Mouse (Mus musculus) hindbrain, embryonic 11.5 days (tissue): Measurements from ENCODE around the gene Snx15. TPM values are rescaled to one million over a fixed set of nuclear protein-coding genes. Genes with fewer than 3 reads are reported as not detected.

Experiments used
- ATAC-seq: fragments of 200-750 bp; cut with Nextera tagmentation; 2 replicates; pipeline ENCODE4 v1.8.0; 2017; ENCODE audit warnings: mild to moderate bottlenecking, moderate TSS enrichment, moderate library complexity; ENCODE audit not compliant: low FRiP score
- DNase-seq: peaks from one replicate; pipeline ENCODE4 v3.0.0-alpha.2; 2015; ENCODE audit warnings: low spot score
- H3K27ac ChIP-seq: fragments of 300-500 bp; sonication (generic); 2 replicates; pipeline ENCODE4 v1.5.1; 2014; ENCODE audit warnings: mild to moderate bottlenecking, low read depth, low read length
- H3K27me3 ChIP-seq: fragments of 300-500 bp; sonication (generic); 2 replicates; pipeline ENCODE4 v1.6.1; 2014; ENCODE audit warnings: mild to moderate bottlenecking, low read length, moderate library complexity, mixed read lengths; ENCODE audit not compliant: control insufficient read depth, insufficient read depth
- H3K36me3 ChIP-seq: fragments of 300-500 bp; sonication (generic); 2 replicates; pipeline ENCODE4 v1.6.1; 2014; ENCODE audit warnings: mild to moderate bottlenecking, low read length, moderate library complexity, mixed read lengths; ENCODE audit not compliant: control insufficient read depth, insufficient read depth
- H3K4me1 ChIP-seq: fragments of 300-500 bp; sonication (generic); replicated peaks from 2 replicates; pipeline ENCODE4 v1.6.1; 2014; ENCODE audit warnings: low read length, mixed read lengths; ENCODE audit not compliant: control insufficient read depth, insufficient read depth
- H3K4me2 ChIP-seq: fragments of 300-500 bp; sonication (generic); replicated peaks from 2 replicates; pipeline ENCODE4 v1.6.1; 2014; ENCODE audit warnings: mild to moderate bottlenecking, low read depth, low read length
- H3K4me3 ChIP-seq: fragments of 300-500 bp; sonication (generic); 2 replicates; pipeline ENCODE4 v1.5.1; 2014; ENCODE audit warnings: low read depth, low read length
- H3K9ac ChIP-seq: fragments of 300-500 bp; sonication (generic); 2 replicates; pipeline ENCODE4 v1.6.1; 2014; ENCODE audit warnings: low read depth, low read length
- H3K9me3 ChIP-seq: fragments of 300-500 bp; sonication (generic); 2 replicates; pipeline ENCODE4 v1.6.1; 2016; ENCODE audit warnings: low read length; ENCODE audit not compliant: control insufficient read depth
- WGBS: fragments of 180-500 bp; shearing (Covaris S2); extraction: QIAGEN DNeasy Blood & Tissue Kit; methylation state at CpG from one replicate; pipeline ENCODE4 v1.1.7; 2014; 5-methylcytosine and 5-hydroxymethylcytosine counted together
- polyA plus RNA-seq: library from polyadenylated mRNA; unstranded; fragments of >200 nt; fragmentation: Nextera tagmentation; extraction: Ambion mirVana; gene quantifications from 2 replicates; pipeline ENCODE4 v1.2.1, GENCODE M21; 2014

Snx15 gene
- polyA plus RNA-seq, 1 experiment from 2014 or later, result 32.4 TPM

GRCm38 (mm10) chr19:6116113-6116850 lies 11.8 kb downstream of the Snx15 start:
- Histone ChIP-seq H3K36me3 (peaks cover 6% of the 10 kb centered on the region; the same call in 1 of the 2 replicates), H3K9me3 (no peaks in the 10 kb centered on the region), H3K4me3 (no peak overlapping the region; the same call in 1 of the 2 replicates), H3K27ac (no peak overlapping the region), H3K4me2 (no peak overlapping the region; the same call in 1 of the 2 replicates), H3K4me1 (peaks cover 11% of the 10 kb centered on the region), H3K9ac (no peak overlapping the region; the same call in 1 of the 2 replicates), H3K27me3 (no peaks in the 10 kb centered on the region)
- DNase-seq, result no peak
- WGBS, result 94% methylated on average over 15 of the region's 15 CpGs
- no peak for ATAC-seq

- 62% methylated on average over 6 of the region's 6 CpGs for WGBS
- peaks cover 7% of the 10 kb centered on the region; the same call in 1 of the 2 replicates for H3K4me1 ChIP-seq
- no peak overlapping the region for H3K27ac ChIP-seq
- H3K27me3 ChIP-seq, result no peaks in the 10 kb centered on the region
- DNase-seq, result no peak
- H3K4me2 ChIP-seq, result no peak overlapping the region
- no peaks in the 10 kb centered on the region for H3K9me3 ChIP-seq
- no peak overlapping the region for H3K9ac ChIP-seq
- peaks cover 6% of the 10 kb centered on the region; the same call in 1 of the 2 replicates for H3K36me3 ChIP-seq
- no peak overlapping the region for H3K4me3 ChIP-seq
- no peak for ATAC-seq
Observed at GRCm38 (mm10) chr19:6113116-6113515, 15.0 kb downstream of the Snx15 start.

GRCm38 (mm10) chr19:6105586-6105985 lies 22.5 kb downstream of the Snx15 start, which contains the start of gene Naaladl1:
Naaladl1 (plus strand) TSS chr19:6105782.
- 85% methylated on average over 7 of the region's 7 CpGs for WGBS
- Histone ChIP-seq H3K4me3 (no peak within 1 kb of the TSS), H3K9ac (no peak within 1 kb of the TSS), H3K27ac (no peak within 1 kb of the TSS), H3K4me2 (no peak within 1 kb of the TSS), H3K4me1 (no peaks in the 10 kb centered on the region), H3K36me3 (no peaks in the 10 kb centered on the region), H3K9me3 (no peaks in the 10 kb centered on the region), H3K27me3 (no peaks in the 10 kb centered on the region)
- no peak for DNase-seq
- no peak for ATAC-seq

- no peak for DNase-seq
Observed at GRCm38 (mm10) chr19:6104476-6104875, 23.6 kb downstream of the Snx15 start.

GRCm38 (mm10) chr19:6102169-6102853 lies 25.8 kb downstream of the Snx15 start:
- Histone ChIP-seq H3K4me2 (no peak overlapping the region), H3K27me3 (no peaks in the 10 kb centered on the region), H3K9ac (0 out of 2 replicates have a peak overlapping the region, but pooled peaks have one; percentile 7), H3K9me3 (no peaks in the 10 kb centered on the region), H3K4me1 (no peaks in the 10 kb centered on the region), H3K4me3 (no peak overlapping the region), H3K27ac (no peak overlapping the region), H3K36me3 (no peaks in the 10 kb centered on the region)
- DNase-seq, result no peak
- ATAC-seq, result no peak
- whole genome bisulfite sequencing, result 80% methylated on average over 6 of the region's 6 CpGs

More at GRCm38 (mm10) chr19:6104476-6104875, 23.6 kb downstream of the Snx15 start:
- no peak overlapping the region for H3K27ac ChIP-seq
- no peaks in the 10 kb centered on the region for H3K27me3 ChIP-seq
- ATAC-seq, result no peak
- WGBS, result 91% methylated on average over 4 of the region's 4 CpGs
- H3K4me2 ChIP-seq, result no peak overlapping the region
- H3K9ac ChIP-seq, result no peak overlapping the region; the same call in 1 of the 2 replicates
- H3K9me3 ChIP-seq, result no peaks in the 10 kb centered on the region
- H3K36me3 ChIP-seq, result no peaks in the 10 kb centered on the region
- no peaks in the 10 kb centered on the region for H3K4me1 ChIP-seq
- no peak overlapping the region for H3K4me3 ChIP-seq

GRCm38 (mm10) chr19:6101186-6101585 lies 26.9 kb downstream of the Snx15 start:
- no peak overlapping the region for H3K4me3 ChIP-seq
- H3K36me3 ChIP-seq, result no peaks in the 10 kb centered on the region
- no peaks in the 10 kb centered on the region for H3K4me1 ChIP-seq
- no peak overlapping the region for H3K9ac ChIP-seq
- 54% methylated on average over 6 of the region's 6 CpGs for WGBS
- no peak overlapping the region for H3K4me2 ChIP-seq
- no peak overlapping the region for H3K27ac ChIP-seq
- no peaks in the 10 kb centered on the region for H3K9me3 ChIP-seq
- DNase-seq (no peak), ATAC-seq (no peak)
- H3K27me3 ChIP-seq, result no peaks in the 10 kb centered on the region

- DNase-seq, result no peak
- 81% methylated on average over 3 of the region's 3 CpGs for WGBS
- H3K27me3 ChIP-seq, result no peaks in the 10 kb centered on the region
- no peak overlapping the region for H3K4me3 ChIP-seq
- no peaks in the 10 kb centered on the region for H3K4me1 ChIP-seq
- no peaks in the 10 kb centered on the region for H3K36me3 ChIP-seq
- no peak overlapping the region for H3K9ac ChIP-seq
- no peak overlapping the region for H3K27ac ChIP-seq
- no peak overlapping the region for H3K4me2 ChIP-seq
- ATAC-seq, result no peak
- H3K9me3 ChIP-seq, result no peaks in the 10 kb centered on the region
Observed at GRCm38 (mm10) chr19:6097847-6098246, 30.3 kb downstream of the Snx15 start.

GRCm38 (mm10) chr19:6094119-6094518 lies 34.0 kb downstream of the Snx15 start, which contains the start of gene AC131692.1:
AC131692.1 (plus strand) TSS chr19:6094419.
- Histone ChIP-seq H3K36me3 (peaks cover 12% of the 10 kb centered on the region), H3K9me3 (no peaks in the 10 kb centered on the region), H3K4me3 (no peak within 1 kb of the TSS), H3K9ac (no peak within 1 kb of the TSS), H3K4me1 (no peaks in the 10 kb centered on the region), H3K4me2 (no peak within 1 kb of the TSS), H3K27ac (no peak within 1 kb of the TSS), H3K27me3 (no peaks in the 10 kb centered on the region)
- DNase-seq (no peak), ATAC-seq (no peak)
- WGBS, result 91% methylated on average over 7 of the region's 7 CpGs
